Mouse (Mus musculus): ENCODE data around the gene Prkar1b. TPM values are rescaled to one million over a fixed set of nuclear protein-coding genes. Genes with fewer than 3 reads are reported as not detected.

Prkar1b gene
- polyA plus RNA-seq, 1 experiment, result 9.4 TPM

- H3K27me3 ChIP-seq (ENCODE audit: control insufficient read depth, insufficient read depth, low read length), result no peaks in the 10 kb centered on the region
- no peaks in the 10 kb centered on the region for H3K4me1 ChIP-seq (ENCODE audit: control insufficient read depth, insufficient read depth, insufficient read length)
- 92% methylated on average over 2 of the region's 2 CpGs for WGBS
- DNase-seq (ENCODE audit: low read depth in 1 of 2, low spot score in 2 of 2), result no peak
- TF ChIP-seq CTCF (IDR thresholded peaks at IDR 0.05; ENCODE audit: extremely low read depth, insufficient read depth, insufficient read length, insufficient replicate concordance) (no peak), POLR2A (IDR thresholded peaks at IDR 0.05; ENCODE audit: low read depth, low read length) (no peak)
- peaks cover 36% of the 10 kb centered on the region for H3K36me3 ChIP-seq (ENCODE audit: control insufficient read depth, insufficient read depth, low read length)
- no peak overlapping the region for H3K4me3 ChIP-seq (ENCODE audit: extremely low read depth, insufficient read depth, insufficient read length)
- H3K27ac ChIP-seq (ENCODE audit: insufficient read depth, low read length), result no peak overlapping the region
Observed at GRCm38 (mm10) chr5:139183131-139183530, 33.3 kb upstream of the Prkar1b start.

DNA sequence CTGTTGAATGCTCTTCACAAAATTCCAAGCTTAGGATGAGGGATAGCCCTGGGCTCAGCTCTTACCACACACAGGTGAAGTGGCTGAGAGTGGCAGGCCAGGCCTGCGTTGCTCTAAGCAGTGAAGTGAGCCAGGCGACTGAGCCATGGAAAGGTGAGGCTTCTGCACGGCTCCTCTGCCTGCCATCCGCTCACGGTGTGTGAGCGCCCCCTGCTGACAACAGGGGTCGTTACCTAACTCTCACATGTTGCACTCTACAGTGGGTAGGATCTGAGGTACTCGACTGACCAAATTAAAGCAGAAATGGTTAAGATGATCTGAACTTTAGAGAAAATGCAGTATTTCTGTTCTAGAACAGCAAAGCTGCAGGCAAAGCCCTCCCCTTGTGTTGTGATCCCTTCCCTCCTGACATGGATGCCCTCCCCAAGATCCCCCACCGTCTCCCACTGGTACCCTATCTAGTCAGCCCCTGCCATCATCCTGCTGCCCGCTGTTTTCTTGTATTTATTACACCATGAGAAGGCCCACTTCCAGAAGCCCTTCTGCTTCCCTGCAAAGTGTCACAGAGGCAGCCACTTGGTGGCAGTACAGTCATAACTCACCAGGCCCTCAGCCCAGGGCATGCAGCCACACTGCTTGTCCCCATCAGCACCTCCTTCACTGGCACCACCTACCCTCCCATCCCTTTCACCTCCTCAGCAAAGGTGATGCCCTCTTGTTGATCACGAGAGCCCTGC is 29.3 kb upstream of the Prkar1b start:
- no peaks in the 10 kb centered on the region for H3K27me3 ChIP-seq (ENCODE audit: control insufficient read depth, insufficient read depth, low read length)
- WGBS, result 26% methylated on average over 11 of the region's 11 CpGs
- peaks cover 20% of the 10 kb centered on the region for H3K36me3 ChIP-seq (ENCODE audit: control insufficient read depth, insufficient read depth, low read length)
- H3K4me3 ChIP-seq (ENCODE audit: extremely low read depth, insufficient read depth, insufficient read length), result no peak overlapping the region
- H3K4me1 ChIP-seq (ENCODE audit: control insufficient read depth, insufficient read depth, insufficient read length), result peaks cover 4% of the 10 kb centered on the region; the same call in 1 of the 2 replicates
- peak in 1 of 2 experiments; percentile 77 for DNase-seq (ENCODE audit: low read depth in 1 of 2, low spot score in 2 of 2)
- TF ChIP-seq POLR2A (IDR thresholded peaks at IDR 0.05; ENCODE audit: low read depth, low read length) (no peak), CTCF (IDR thresholded peaks at IDR 0.05; ENCODE audit: extremely low read depth, insufficient read depth, insufficient read length, insufficient replicate concordance) (peak; percentile 98)
- no peak overlapping the region for H3K27ac ChIP-seq (ENCODE audit: insufficient read depth, low read length)

DNA sequence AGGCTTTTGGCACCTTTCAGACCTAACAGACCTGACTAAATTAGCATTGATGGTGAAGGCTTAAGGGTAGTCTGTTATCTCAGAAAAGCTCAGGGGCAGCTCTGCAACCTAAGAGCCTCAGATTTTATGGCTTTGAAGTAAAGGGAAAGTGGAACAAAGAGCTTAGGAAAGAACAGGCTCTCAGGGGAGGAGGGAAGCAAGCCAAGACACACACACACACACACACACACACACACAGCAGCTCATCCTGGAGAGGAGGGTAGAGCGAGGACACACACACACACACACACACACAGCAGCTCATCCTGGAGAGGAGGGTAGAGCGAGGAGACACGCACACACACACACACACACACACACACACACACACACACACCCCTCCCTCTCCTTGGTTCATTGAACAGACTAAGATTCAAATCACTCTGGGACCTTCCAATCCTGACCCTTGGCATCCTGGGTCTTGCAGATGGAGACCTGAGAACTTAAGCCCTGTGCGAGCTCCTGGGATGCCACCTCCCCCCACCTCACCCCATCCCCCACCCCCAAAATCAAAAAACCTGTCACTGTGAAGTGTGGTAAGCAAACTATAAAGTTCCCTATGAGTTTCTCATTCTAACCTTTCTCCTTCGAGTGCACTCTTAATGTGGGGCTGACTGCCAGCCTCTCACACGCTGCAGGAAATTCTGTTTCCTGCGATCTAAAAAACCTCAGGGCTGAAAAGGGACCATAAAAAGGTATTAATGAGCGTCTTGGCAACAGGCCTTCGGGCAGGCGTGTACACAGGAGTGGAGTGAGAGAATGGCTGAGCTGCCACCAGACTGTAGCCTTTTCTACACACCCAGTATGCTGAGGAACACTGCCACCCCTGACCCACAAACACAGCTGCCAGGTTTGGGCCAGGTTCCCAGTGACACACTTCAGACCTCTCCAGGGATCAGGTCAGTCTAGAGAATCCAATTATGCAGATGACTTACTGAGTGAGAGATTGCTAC is 25.1 kb upstream of the Prkar1b start:
- H3K36me3 ChIP-seq (ENCODE audit: control insufficient read depth, insufficient read depth, low read length), result peaks cover 12% of the 10 kb centered on the region; the same call in 1 of the 2 replicates
- peak overlapping the region; percentile 27 for H3K27ac ChIP-seq (ENCODE audit: insufficient read depth, low read length)
- no peak for TF ChIP-seq CTCF (IDR thresholded peaks at IDR 0.05; ENCODE audit: extremely low read depth, insufficient read depth, insufficient read length, insufficient replicate concordance)
- TF ChIP-seq POLR2A (IDR thresholded peaks at IDR 0.05; ENCODE audit: low read depth, low read length), result no peak
- H3K4me3 ChIP-seq (ENCODE audit: extremely low read depth, insufficient read depth, insufficient read length), result no peak overlapping the region
- no peaks in the 10 kb centered on the region for H3K27me3 ChIP-seq (ENCODE audit: control insufficient read depth, insufficient read depth, low read length)
- no peak for DNase-seq (ENCODE audit: low read depth in 1 of 2, low spot score in 2 of 2)
- 21% methylated on average over 10 of the region's 10 CpGs for WGBS
- H3K4me1 ChIP-seq (ENCODE audit: control insufficient read depth, insufficient read depth, insufficient read length), result peaks cover 4% of the 10 kb centered on the region; the same call in 1 of the 2 replicates

GRCm38 (mm10) chr5:139174141-139174540 is 24.3 kb upstream of the Prkar1b start:
- no peak for TF ChIP-seq POLR2A (IDR thresholded peaks at IDR 0.05; ENCODE audit: low read depth, low read length)
- no peak for TF ChIP-seq CTCF (IDR thresholded peaks at IDR 0.05; ENCODE audit: extremely low read depth, insufficient read depth, insufficient read length, insufficient replicate concordance)
- 56% methylated on average over 10 of the region's 10 CpGs for WGBS
- H3K4me3 ChIP-seq (ENCODE audit: extremely low read depth, insufficient read depth, insufficient read length), result no peak overlapping the region
- peak overlapping the region; percentile 7 for H3K27ac ChIP-seq (ENCODE audit: insufficient read depth, low read length)
- peaks cover 4% of the 10 kb centered on the region; the same call in 1 of the 2 replicates for H3K4me1 ChIP-seq (ENCODE audit: control insufficient read depth, insufficient read depth, insufficient read length)
- no peaks in the 10 kb centered on the region for H3K27me3 ChIP-seq (ENCODE audit: control insufficient read depth, insufficient read depth, low read length)
- DNase-seq (ENCODE audit: low read depth in 1 of 2, low spot score in 2 of 2), result no peak
- peaks cover 12% of the 10 kb centered on the region; the same call in 1 of the 2 replicates for H3K36me3 ChIP-seq (ENCODE audit: control insufficient read depth, insufficient read depth, low read length)

- H3K4me3 ChIP-seq (ENCODE audit: extremely low read depth, insufficient read depth, insufficient read length), result no peak overlapping the region
- no peak overlapping the region for H3K27ac ChIP-seq (ENCODE audit: insufficient read depth, low read length)
- WGBS, result 91% methylated on average over 4 of the region's 4 CpGs
- DNase-seq (ENCODE audit: low read depth in 1 of 2, low spot score in 2 of 2), result no peak
- H3K36me3 ChIP-seq (ENCODE audit: control insufficient read depth, insufficient read depth, low read length), result peaks cover 9% of the 10 kb centered on the region; the same call in 1 of the 2 replicates
- no peak for TF ChIP-seq CTCF (IDR thresholded peaks at IDR 0.05; ENCODE audit: extremely low read depth, insufficient read depth, insufficient read length, insufficient replicate concordance)
- TF ChIP-seq POLR2A (IDR thresholded peaks at IDR 0.05; ENCODE audit: low read depth, low read length), result no peak
- peaks cover 5% of the 10 kb centered on the region; the same call in 1 of the 2 replicates for H3K4me1 ChIP-seq (ENCODE audit: control insufficient read depth, insufficient read depth, insufficient read length)
- H3K27me3 ChIP-seq (ENCODE audit: control insufficient read depth, insufficient read depth, low read length), result no peaks in the 10 kb centered on the region
Observed at GRCm38 (mm10) chr5:139171929-139172328, 22.1 kb upstream of the Prkar1b start.

DNA sequence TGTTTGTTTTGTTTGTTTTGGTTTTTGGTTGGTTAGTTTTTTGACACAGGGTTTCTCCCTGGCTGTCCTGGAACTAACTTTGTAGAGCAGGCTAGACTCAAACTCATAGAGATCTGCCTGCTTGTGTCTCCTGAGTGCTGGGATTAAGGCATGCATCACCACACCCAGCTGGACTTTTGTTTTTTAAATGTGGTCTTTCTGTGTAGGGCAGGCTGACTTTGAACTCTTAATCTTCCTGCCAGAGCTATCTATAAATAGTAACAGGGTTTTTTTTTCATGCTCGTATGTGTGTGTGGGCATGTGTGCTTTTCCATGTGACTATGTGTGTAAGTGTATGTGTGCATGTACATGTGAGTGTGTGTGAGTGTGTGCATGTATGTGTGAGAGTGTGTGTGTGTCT is 17.7 kb upstream of the Prkar1b start:
- Histone ChIP-seq H3K27me3 (ENCODE audit: control insufficient read depth, insufficient read depth, low read length) (no peaks in the 10 kb centered on the region), H3K4me3 (ENCODE audit: extremely low read depth, insufficient read depth, insufficient read length) (no peak overlapping the region), H3K27ac (ENCODE audit: insufficient read depth, low read length) (peak overlapping the region; percentile 86), H3K4me1 (ENCODE audit: control insufficient read depth, insufficient read depth, insufficient read length) (peaks cover 10% of the 10 kb centered on the region; the same call in 1 of the 2 replicates), H3K36me3 (ENCODE audit: control insufficient read depth, insufficient read depth, low read length) (peaks cover 8% of the 10 kb centered on the region)
- WGBS, result 21% methylated on average over 1 of the region's 1 CpGs
- DNase-seq (ENCODE audit: low read depth in 1 of 2, low spot score in 2 of 2), result no peak
- TF ChIP-seq CTCF (IDR thresholded peaks at IDR 0.05; ENCODE audit: extremely low read depth, insufficient read depth, insufficient read length, insufficient replicate concordance) (no peak), POLR2A (IDR thresholded peaks at IDR 0.05; ENCODE audit: low read depth, low read length) (no peak)

All from spleen, adult 2 months (tissue).